Comparison of ENCODE assay signal across 7 mouse cellular contexts in genomic region chr1:86360441-86360840, GRCm38 (mm10). TPM values are rescaled to one million over a fixed set of nuclear protein-coding genes. Genes with fewer than 3 reads are reported as not detected.
DNase-seq lines count a peak whose midpoint lies in the region; ATAC-seq and TF ChIP-seq lines count a peak whose summit lies in the region.

No protein-coding gene starts in this region.

- WGBS in spleen, adult 2 months: 15% methylated on average over 12 of the region's 12 CpGs
- WGBS in forebrain, embryonic 11.5 days: 17% methylated on average over 12 of the region's 12 CpGs
- WGBS in limb, embryonic 14.5 days: 21% methylated on average over 12 of the region's 12 CpGs
- WGBS in stomach, postnatal 0 days: 15% methylated on average over 12 of the region's 12 CpGs

- peak overlapping the region; percentile 81; the same call in 1 of the 2 replicates for H3K4me3 ChIP-seq in spleen, adult 2 months (ENCODE audit: extremely low read depth, insufficient read depth, insufficient read length)
- peak overlapping the region; percentile 91 for H3K4me3 ChIP-seq in forebrain, embryonic 11.5 days (ENCODE audit: low read depth, low read length)
- peak overlapping the region; percentile 92 for H3K4me3 ChIP-seq in limb, embryonic 14.5 days (replicated peaks; ENCODE audit: low read length)
- H3K4me3 ChIP-seq in stomach, postnatal 0 days (ENCODE audit: low read depth, low read length): peak overlapping the region; percentile 84

- no peak for ATAC-seq in forebrain, embryonic 11.5 days (replicated peaks; ENCODE audit: low FRiP score)
- no peak for ATAC-seq in limb, embryonic 14.5 days (ENCODE audit: low FRiP score, low read depth)
- no peak for ATAC-seq in stomach, postnatal 0 days (ENCODE audit: low FRiP score, low TSS enrichment)

- TF ChIP-seq CTCF in spleen, adult 2 months (IDR thresholded peaks at IDR 0.05; ENCODE audit: extremely low read depth, insufficient read depth, insufficient read length, insufficient replicate concordance): no peak
- TF ChIP-seq CTCF in stomach, postnatal 0 days (IDR thresholded peaks at IDR 0.05; ENCODE audit: low read depth): no peak

- no peak for TF ChIP-seq POLR2A in spleen, adult 2 months (IDR thresholded peaks at IDR 0.05; ENCODE audit: low read depth, low read length)
- TF ChIP-seq POLR2A in limb, embryonic 14.5 days (IDR thresholded peaks at IDR 0.05; ENCODE audit: borderline replicate concordance, extremely low read depth, insufficient read depth, insufficient read length): no peak

- DNase-seq in spleen, adult 2 months (ENCODE audit: low read depth in 1 of 2, low spot score in 2 of 2): no peak
- DNase-seq in spleen, postnatal 14 days (ENCODE audit: low spot score in 2 of 2): no peak
- no peak for DNase-seq in forebrain, embryonic 11.5 days (ENCODE audit: low spot score)
- DNase-seq in limb, embryonic 14.5 days (ENCODE audit: low spot score): no peak
- DNase-seq in stomach, postnatal 0 days (ENCODE audit: low spot score): no peak
- no peak for DNase-seq in layer of hippocampus, postnatal 14 days (ENCODE audit: low spot score in 2 of 2)
- no peak for DNase-seq in left cerebral cortex, adult 8-10 months (ENCODE audit: low spot score in 2 of 2)

- H3K4me2 ChIP-seq in forebrain, embryonic 11.5 days (ENCODE audit: low read depth, low read length, severe bottlenecking): peak overlapping the region; percentile 81
- H3K4me2 ChIP-seq in limb, embryonic 14.5 days (replicated peaks; ENCODE audit: low read depth, low read length, severe bottlenecking): peak overlapping the region; percentile 92
- peak overlapping the region; percentile 58 for H3K4me2 ChIP-seq in stomach, postnatal 0 days (replicated peaks; ENCODE audit: low read depth)

- H3K4me1 ChIP-seq in spleen, adult 2 months (ENCODE audit: control insufficient read depth, insufficient read depth, insufficient read length): peaks cover 6% of the 10 kb centered on the region; the same call in 1 of the 2 replicates
- H3K4me1 ChIP-seq in forebrain, embryonic 11.5 days (replicated peaks; ENCODE audit: control insufficient read depth, insufficient read depth, low read length): no peaks in the 10 kb centered on the region; the same call in 1 of the 2 replicates
- peaks cover 14% of the 10 kb centered on the region; the same call in 1 of the 2 replicates for H3K4me1 ChIP-seq in limb, embryonic 14.5 days (ENCODE audit: control insufficient read depth, insufficient read depth, low read length)
- H3K4me1 ChIP-seq in stomach, postnatal 0 days (replicated peaks; ENCODE audit: control insufficient read depth, insufficient read depth): no peaks in the 10 kb centered on the region

- no peaks in the 10 kb centered on the region for H3K9me3 ChIP-seq in forebrain, embryonic 11.5 days (ENCODE audit: control insufficient read depth, low read length)
- no peaks in the 10 kb centered on the region for H3K9me3 ChIP-seq in limb, embryonic 14.5 days (ENCODE audit: control insufficient read depth, low read length)
- H3K9me3 ChIP-seq in stomach, postnatal 0 days (ENCODE audit: control insufficient read depth, low read length): no peaks in the 10 kb centered on the region

- H3K27me3 ChIP-seq in spleen, adult 2 months (ENCODE audit: control insufficient read depth, insufficient read depth, low read length): no peaks in the 10 kb centered on the region
- no peaks in the 10 kb centered on the region for H3K27me3 ChIP-seq in forebrain, embryonic 11.5 days (ENCODE audit: control insufficient read depth, insufficient read depth, low read length)
- H3K27me3 ChIP-seq in limb, embryonic 14.5 days (ENCODE audit: control insufficient read depth, insufficient read depth, low read length): no peaks in the 10 kb centered on the region
- no peaks in the 10 kb centered on the region for H3K27me3 ChIP-seq in stomach, postnatal 0 days (ENCODE audit: control insufficient read depth, insufficient read depth, low read length)

- no peak overlapping the region for H3K27ac ChIP-seq in spleen, adult 2 months (ENCODE audit: insufficient read depth, low read length)
- no peak overlapping the region for H3K27ac ChIP-seq in forebrain, embryonic 11.5 days (ENCODE audit: low read depth, low read length)
- peak overlapping the region; percentile 79; the same call in 1 of the 2 replicates for H3K27ac ChIP-seq in limb, embryonic 14.5 days (replicated peaks; ENCODE audit: low read depth, low read length)
- peak overlapping the region; percentile 84; the same call in 1 of the 2 replicates for H3K27ac ChIP-seq in stomach, postnatal 0 days (replicated peaks)

- TF ChIP-seq EP300 in stomach, postnatal 0 days (optimal IDR thresholded peaks at IDR 0.05): no peak

- peaks cover 13% of the 10 kb centered on the region for H3K36me3 ChIP-seq in spleen, adult 2 months (ENCODE audit: control insufficient read depth, insufficient read depth, low read length)
- H3K36me3 ChIP-seq in forebrain, embryonic 11.5 days (ENCODE audit: control insufficient read depth, insufficient read depth, low read length): peaks cover 15% of the 10 kb centered on the region
- H3K36me3 ChIP-seq in limb, embryonic 14.5 days (ENCODE audit: control insufficient read depth, insufficient read depth, low read length): peaks cover 22% of the 10 kb centered on the region
- no peaks in the 10 kb centered on the region for H3K36me3 ChIP-seq in stomach, postnatal 0 days (ENCODE audit: control insufficient read depth, insufficient read depth, low read length)

- peak overlapping the region; percentile 83 for H3K9ac ChIP-seq in forebrain, embryonic 11.5 days (ENCODE audit: low read length)
- H3K9ac ChIP-seq in limb, embryonic 14.5 days (ENCODE audit: low read depth, low read length, severe bottlenecking): peak overlapping the region; percentile 95
- H3K9ac ChIP-seq in stomach, postnatal 0 days (ENCODE audit: low read length): peak overlapping the region; percentile 82

RNA-seq across cellular contexts. Expression of gene Ncl, which starts 1.2 kb away (rescaled TPM):
- 8.5 and 9.1 TPM in 2 replicates for polyA plus RNA-seq in spleen, adult 2 months (2012; rRNA removed)
- 410 and 411 TPM in 2 replicates for polyA plus RNA-seq in forebrain, embryonic 11.5 days (2014; fragmentation: Nextera tagmentation; extraction: Ambion mirVana)
- polyA plus RNA-seq in limb, embryonic 14.5 days (2012; rRNA removed): 63.5 and 201 TPM in 2 replicates
- 286 and 299 TPM in 2 replicates for polyA plus RNA-seq in limb, embryonic 14.5 days (2014; fragmentation: Nextera tagmentation; extraction: Ambion mirVana)
- 198 and 202 TPM in 2 replicates for polyA plus RNA-seq in stomach, postnatal 0 days (2015; fragmentation: Nextera tagmentation; extraction: Ambion mirVana)
- 100 to 1,000 TPM; 156 to 157 TPM for total RNA-seq in layer of hippocampus, postnatal 14 days (2021)
- total RNA-seq in left cerebral cortex, adult 8-10 months (2022): 100 to 1,000 TPM; 151 to 166 (median 164) TPM

RNA-seq across cellular contexts. Expression of gene B3gnt7, which starts 57.8 kb away (rescaled TPM):
- polyA plus RNA-seq in spleen, adult 2 months (2012; rRNA removed): 2.3 and 3.3 TPM in 2 replicates
- polyA plus RNA-seq in forebrain, embryonic 11.5 days (2014; fragmentation: Nextera tagmentation; extraction: Ambion mirVana): 3.7 and 3.9 TPM in 2 replicates
- 9.7 and 13.2 TPM in 2 replicates for polyA plus RNA-seq in limb, embryonic 14.5 days (2012; rRNA removed)
- 7.1 and 7.7 TPM in 2 replicates for polyA plus RNA-seq in limb, embryonic 14.5 days (2014; fragmentation: Nextera tagmentation; extraction: Ambion mirVana)
- 9.3 and 10.9 TPM in 2 replicates for polyA plus RNA-seq in stomach, postnatal 0 days (2015; fragmentation: Nextera tagmentation; extraction: Ambion mirVana)
- 1 to 10 TPM; 2.4 to 2.6 TPM for total RNA-seq in layer of hippocampus, postnatal 14 days (2021)
- 1 to 10 TPM in 3 of 4 experiments, under 1 TPM in 1; 0.72 to 1.4 (median 1.2) TPM for total RNA-seq in left cerebral cortex, adult 8-10 months (2022)

Comparison
In these comparisons a context has a peak if more than half of its experiments do, and no peak if none do; other contexts are left out.
1. H3K27ac ChIP-seq: peak in limb, embryonic 14.5 days (single experiment) and stomach, postnatal 0 days (single experiment); none in spleen, adult 2 months (single experiment) and forebrain, embryonic 11.5 days (single experiment).
2. Peak in every context shown above with its lines, with median percentiles within 50 percentile points of each other: H3K4me3 ChIP-seq, H3K4me2 ChIP-seq and H3K9ac ChIP-seq.